Mouse (Mus musculus) forebrain, embryonic 16.5 days (tissue): Measurements from ENCODE around the gene Nxn. TPM values are rescaled to one million over a fixed set of nuclear protein-coding genes. Genes with fewer than 3 reads are reported as not detected.
"Not testable (repeated sequence)": the region's sequence is repeated elsewhere in the genome, so short reads cannot be mapped to it uniquely, and the experiment has no call there.

ENCODE experiments used
- ATAC-seq: fragments of 200-750 bp; cut with Nextera tagmentation; 2 replicates; pipeline ENCODE4 v1.8.0; 2017; ENCODE audit warnings: mild to moderate bottlenecking, moderate library complexity
- H3K27ac ChIP-seq: fragments of 300-500 bp; sonication (generic); 2 replicates; pipeline ENCODE4 v1.5.1; 2014; ENCODE audit warnings: low read length, control low read depth
- H3K27me3 ChIP-seq: fragments of 300-500 bp; sonication (generic); replicated peaks from 2 replicates; pipeline ENCODE4 v1.6.1; 2014; ENCODE audit warnings: low read length; ENCODE audit not compliant: control insufficient read depth, insufficient read depth
- H3K36me3 ChIP-seq: fragments of 300-500 bp; sonication (generic); 2 replicates; pipeline ENCODE4 v1.6.1; 2014; ENCODE audit not compliant: control insufficient read depth, insufficient read depth
- H3K4me1 ChIP-seq: fragments of 300-500 bp; sonication (generic); replicated peaks from 2 replicates; pipeline ENCODE4 v1.6.1; 2014; ENCODE audit warnings: low read length; ENCODE audit not compliant: control insufficient read depth, insufficient read depth
- H3K4me2 ChIP-seq: fragments of 300-500 bp; sonication (generic); 2 replicates; pipeline ENCODE4 v1.6.1; 2014; ENCODE audit warnings: mild to moderate bottlenecking, low read length, control low read depth
- H3K4me3 ChIP-seq: fragments of 300-500 bp; sonication (generic); replicated peaks from 2 replicates; pipeline ENCODE4 v1.5.1; 2014; ENCODE audit warnings: mild to moderate bottlenecking, low read length, control low read depth
- H3K9ac ChIP-seq: fragments of 300-500 bp; sonication (generic); replicated peaks from 2 replicates; pipeline ENCODE4 v1.6.1; 2014; ENCODE audit warnings: low read depth, low read length, control low read depth
- H3K9me3 ChIP-seq: fragments of 300-500 bp; sonication (generic); 2 replicates; pipeline ENCODE4 v1.6.1; 2016; ENCODE audit warnings: low read length; ENCODE audit not compliant: control insufficient read depth
- WGBS: fragments of 180-500 bp; shearing (Covaris S2); extraction: QIAGEN DNeasy Blood & Tissue Kit; methylation state at CpG from one replicate; pipeline ENCODE4 v1.1.7; 2014; 5-methylcytosine and 5-hydroxymethylcytosine counted together
- polyA plus RNA-seq: library from polyadenylated mRNA; unstranded; fragments of >200 nt; fragmentation: Nextera tagmentation; extraction: Ambion mirVana; gene quantifications from 2 replicates; pipeline ENCODE4 v1.2.1, GENCODE M21; 2015

Nxn gene
- polyA plus RNA-seq, 1 experiment from 2014 or later: 14.5 TPM

DNA sequence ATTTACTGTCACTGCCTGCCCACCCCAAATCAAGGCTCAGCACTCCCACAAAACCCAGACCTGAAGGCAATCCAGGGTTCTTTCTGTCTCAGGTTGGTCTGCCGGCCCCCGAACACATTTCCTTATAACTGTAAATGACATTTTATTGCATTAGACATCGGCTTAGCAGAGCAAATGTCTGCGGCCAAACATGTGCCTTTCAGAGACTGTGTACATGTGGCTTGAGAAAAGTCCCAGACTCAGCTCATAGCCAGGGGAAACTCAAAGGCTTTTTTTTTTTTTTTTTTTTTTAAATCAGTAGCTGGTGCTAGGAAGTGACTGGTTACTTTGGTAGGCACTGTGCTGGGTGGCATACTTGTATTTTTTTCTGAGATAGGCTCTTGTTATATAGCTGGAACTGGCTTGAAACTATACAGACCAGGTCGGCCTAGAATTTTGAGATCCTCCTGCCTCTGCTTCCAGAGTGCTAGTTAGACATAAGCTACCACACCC is 182.8 kb downstream of the Nxn start:
- Histone ChIP-seq H3K4me2 (no peak overlapping the region; the same call in 1 of the 2 replicates), H3K27ac (no peak overlapping the region), H3K4me1 (peaks cover 7% of the 10 kb centered on the region), H3K9ac (no peak overlapping the region), H3K27me3 (no peaks in the 10 kb centered on the region), H3K9me3 (no peaks in the 10 kb centered on the region), H3K36me3 (peaks cover 5% of the 10 kb centered on the region; the same call in 1 of the 2 replicates), H3K4me3 (0 out of 2 replicates have a peak overlapping the region, but pooled peaks have one; percentile 89)
- 93% methylated on average over 5 of the region's 5 CpGs for WGBS
- no peak for ATAC-seq

GRCm38 (mm10) chr11:76215011-76215410 is 183.9 kb downstream of the Nxn start:
- no peaks in the 10 kb centered on the region for H3K27me3 ChIP-seq
- H3K9ac ChIP-seq: no peak overlapping the region
- peaks cover 7% of the 10 kb centered on the region for H3K4me1 ChIP-seq
- no peak overlapping the region for H3K4me2 ChIP-seq
- 98% methylated on average over 2 of the region's 2 CpGs for WGBS
- H3K4me3 ChIP-seq: no peak overlapping the region
- H3K27ac ChIP-seq: no peak overlapping the region
- no peaks in the 10 kb centered on the region for H3K9me3 ChIP-seq
- ATAC-seq: no peak
- H3K36me3 ChIP-seq: peaks cover 5% of the 10 kb centered on the region; the same call in 1 of the 2 replicates

- Histone ChIP-seq H3K36me3 (peaks cover 6% of the 10 kb centered on the region; the same call in 1 of the 2 replicates), H3K4me1 (peaks cover 7% of the 10 kb centered on the region), H3K9me3 (no peaks in the 10 kb centered on the region), H3K27me3 (no peaks in the 10 kb centered on the region), H3K9ac (no peak overlapping the region), H3K27ac (no peak overlapping the region), H3K4me2 (no peak overlapping the region), H3K4me3 (no peak overlapping the region)
- 30% methylated on average over 5 of the region's 5 CpGs for WGBS
- no peak for ATAC-seq
Measured at GRCm38 (mm10) chr11:76213841-76214240, 185.1 kb downstream of the Nxn start.

DNA sequence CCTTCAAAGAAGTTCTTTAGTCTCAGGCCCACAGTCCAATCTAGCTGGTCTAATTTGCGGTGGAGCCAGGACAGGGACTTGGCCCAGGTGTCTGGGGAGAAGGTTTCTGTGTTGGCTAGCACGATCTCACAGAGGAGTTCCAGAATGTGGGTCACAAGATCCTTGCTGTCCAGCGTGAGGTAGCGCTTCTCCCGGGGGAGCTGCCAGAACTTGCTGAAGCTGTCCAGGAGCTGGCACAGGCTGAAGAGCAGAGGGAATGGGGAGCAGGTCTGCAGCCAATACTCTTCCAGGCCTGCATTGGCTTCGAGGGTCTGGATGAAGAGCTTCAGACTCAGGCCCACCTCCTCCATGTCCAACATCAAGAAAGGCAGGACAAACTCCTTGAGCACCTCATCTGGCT is 187.3 kb downstream of the Nxn start:
- H3K4me1 ChIP-seq, H3K27me3 ChIP-seq, H3K4me2 ChIP-seq, H3K9ac ChIP-seq, H3K27ac ChIP-seq, ATAC-seq, H3K4me3 ChIP-seq, H3K9me3 ChIP-seq: not testable (repeated sequence)
- WGBS: 89% methylated on average over 5 of the region's 6 CpGs
- H3K36me3 ChIP-seq: peaks cover 24% of the 10 kb centered on the region

- no peak overlapping the region for H3K27ac ChIP-seq
- WGBS: 83% methylated on average over 13 of the region's 13 CpGs
- H3K36me3 ChIP-seq: peaks cover 30% of the 10 kb centered on the region
- no peak overlapping the region for H3K4me2 ChIP-seq
- no peak for ATAC-seq
- no peak overlapping the region for H3K4me3 ChIP-seq
- H3K9ac ChIP-seq: no peak overlapping the region
- no peaks in the 10 kb centered on the region for H3K27me3 ChIP-seq
- H3K9me3 ChIP-seq: no peaks in the 10 kb centered on the region
- H3K4me1 ChIP-seq: no peaks in the 10 kb centered on the region
Measured at GRCm38 (mm10) chr11:76210228-76210985, 188.5 kb downstream of the Nxn start.

Other genes starting within 250 kb of the Nxn start
- 67.7 and 70.6 TPM in 2 replicates for gene Vps53, start 219.5 kb downstream of the Nxn start, polyA plus RNA-seq
- gene Fam57a, start 219.5 kb downstream of the Nxn start, polyA plus RNA-seq: 22.3 and 25.6 TPM in 2 replicates
- 0.77 TPM in 1 of 2 replicates, not detected in the other for gene Dbil5, start 181.5 kb downstream of the Nxn start, polyA plus RNA-seq
- gene Gemin4, start 181.5 kb downstream of the Nxn start, polyA plus RNA-seq: 17.7 and 20.5 TPM in 2 replicates
- 21.8 and 24.6 TPM in 2 replicates for gene Mrm3, start 155.4 kb downstream of the Nxn start, polyA plus RNA-seq
- 127 and 129 TPM in 2 replicates for gene Glod4, start 155.4 kb downstream of the Nxn start, polyA plus RNA-seq
- gene Timm22, start 7.8 kb upstream of the Nxn start, polyA plus RNA-seq: 94.0 and 101 TPM in 2 replicates
- gene Abr, start 223.2 kb upstream of the Nxn start, polyA plus RNA-seq: 117 and 121 TPM in 2 replicates